Mouse (Mus musculus): Measurements from ENCODE around the gene Carnmt1.

GRCm38 (mm10) chr19:18646397-18646796, 24.2 kb upstream of the Carnmt1 start:
- no peak for TF ChIP-seq CTCF (IDR thresholded peaks at IDR 0.05; ENCODE audit: low read depth)
- TF ChIP-seq EP300 (optimal IDR thresholded peaks at IDR 0.05) = no peak
